Mouse (Mus musculus) ES-E14 (cell line): ENCODE measurements around the gene Drg2. TPM values are rescaled to one million over a fixed set of nuclear protein-coding genes. Genes with fewer than 3 reads are reported as not detected.

Experiments
- DNase-seq: peaks from one replicate; pipeline ENCODE4 v3.0.0-alpha.2; 2013; ENCODE audit warnings: low read depth, low spot score
- H3K27ac ChIP-seq: 2 replicates; pipeline ENCODE4 v1.5.1; 2012; ENCODE audit warnings: low read depth, mild to moderate bottlenecking, low read length, moderate library complexity, mixed read lengths; ENCODE audit not compliant: poor library complexity, insufficient read depth, severe bottlenecking
- H3K36me3 ChIP-seq: 2 replicates; pipeline ENCODE4 v1.6.1; 2012; ENCODE audit warnings: mild to moderate bottlenecking, low read length, moderate library complexity, mixed read lengths; ENCODE audit not compliant: control insufficient read depth, poor library complexity, insufficient read depth, severe bottlenecking
- H3K4me1 ChIP-seq, 2 experiments: fragments of 150-350 bp in 1 of 2; sonication (generic) in 1 of 2; 2 replicates each; pipeline ENCODE4 v1.6.1; 2012; ENCODE audit warnings: low read length in 2 of 2, mild to moderate bottlenecking in 1 of 2, mixed read lengths in 1 of 2; ENCODE audit not compliant: control insufficient read depth in 2 of 2, insufficient read depth in 2 of 2, poor library complexity in 1 of 2
- H3K4me3 ChIP-seq, 2 experiments: fragments of 150-350 bp in 1 of 2; sonication (generic) in 1 of 2; 2 replicates each; pipeline ENCODE4 v1.5.1; 2012; ENCODE audit warnings: low read length in 2 of 2, low read depth in 1 of 2, mild to moderate bottlenecking in 1 of 2, mixed read lengths in 1 of 2; ENCODE audit not compliant: insufficient read depth in 1 of 2, poor library complexity in 1 of 2, severe bottlenecking in 1 of 2
- H3K9ac ChIP-seq: 2 replicates; pipeline ENCODE4 v1.6.1; 2012; ENCODE audit warnings: low read depth, mild to moderate bottlenecking, low read length, mixed read lengths; ENCODE audit not compliant: poor library complexity, insufficient read depth, severe bottlenecking
- H3K9me3 ChIP-seq: fragments of 150-350 bp; sonication (generic); 2 replicates; pipeline ENCODE4 v1.6.1; 2012; ENCODE audit warnings: low read depth, mild to moderate bottlenecking, low read length; ENCODE audit not compliant: control insufficient read depth, insufficient read depth
- CHD2 ChIP-seq: IDR thresholded peaks from 2 replicates; pipeline ENCODE4 v1.6.1; 2014; ENCODE audit warnings: mild to moderate bottlenecking, low read depth, low read length, inconsistent platforms
- HCFC1 ChIP-seq: IDR thresholded peaks from 2 replicates; pipeline ENCODE4 v1.6.1; 2012; ENCODE audit warnings: low read length, inconsistent platforms, borderline replicate concordance; ENCODE audit not compliant: insufficient read depth
- MAFK ChIP-seq: IDR thresholded peaks from 2 replicates; pipeline ENCODE4 v1.6.1; 2014; ENCODE audit warnings: mild to moderate bottlenecking, low read depth, low read length, inconsistent platforms; ENCODE audit not compliant: insufficient read depth
- ZC3H11A ChIP-seq: IDR thresholded peaks from 2 replicates; pipeline ENCODE4 v1.6.1; 2012; ENCODE audit warnings: low read depth, mild to moderate bottlenecking, inconsistent platforms, low read length, borderline replicate concordance
- ZNF384 ChIP-seq: IDR thresholded peaks from 2 replicates; pipeline ENCODE4 v1.6.1; 2012; ENCODE audit warnings: low read depth, low read length, inconsistent platforms
- in situ Hi-C, 2 experiments: fragments of 600-800 bp; cut with MboI; formaldehyde crosslinking; loops; one replicate each; pipeline ENCODE4 v1.15.1; 2025; ENCODE audit warnings: low sequenced_read_pairs in 2 of 2, inconsistent platforms in 1 of 2; ENCODE audit not compliant: unreplicated experiment in 2 of 2
- total RNA-seq: library from RNA; depleted of rRNA; stranded (reverse); fragments of 300-350 nt; gene quantifications from 2 replicates; pipeline ENCODE4 v1.2.3, GENCODE M21; 2012

The Drg2 gene
- total RNA-seq, 1 experiment, result 96.7 TPM

DNA sequence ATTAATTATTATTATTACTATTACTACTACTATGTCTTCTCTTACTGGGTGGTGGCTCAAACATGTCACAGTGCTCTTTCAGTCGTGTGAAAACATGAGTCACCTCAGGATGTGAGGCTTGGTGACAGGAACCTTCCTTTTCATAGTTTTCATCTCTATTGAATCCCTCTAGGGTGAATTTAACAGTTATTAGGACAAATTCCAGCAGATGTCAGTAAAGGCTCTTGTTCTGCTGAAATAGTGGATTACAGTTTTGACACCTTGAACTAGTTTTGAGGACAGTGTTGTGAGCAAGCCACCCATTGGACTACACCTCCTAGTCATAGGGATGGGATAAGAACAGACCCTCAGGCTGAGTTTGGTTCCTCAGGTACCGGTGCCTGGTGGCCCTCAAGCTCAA is 41.3 kb downstream of the Drg2 start:
- H3K4me1 ChIP-seq, result peaks cover 0 to 10% of the 10 kb centered on the region in 2 experiments; a peak in 2 of 4 replicates
- TF ChIP-seq MAFK (no peak), ZC3H11A (no peak), ZNF384 (no peak), HCFC1 (no peak), CHD2 (no peak)
- in situ Hi-C loops, result no loop called here
- no peak overlapping the region for H3K27ac ChIP-seq
- no peaks in the 10 kb centered on the region for H3K36me3 ChIP-seq
- no peak overlapping the region for H3K4me3 ChIP-seq
- no peak overlapping the region for H3K9ac ChIP-seq
- no peak for DNase-seq
- H3K9me3 ChIP-seq, result no peaks in the 10 kb centered on the region

DNA sequence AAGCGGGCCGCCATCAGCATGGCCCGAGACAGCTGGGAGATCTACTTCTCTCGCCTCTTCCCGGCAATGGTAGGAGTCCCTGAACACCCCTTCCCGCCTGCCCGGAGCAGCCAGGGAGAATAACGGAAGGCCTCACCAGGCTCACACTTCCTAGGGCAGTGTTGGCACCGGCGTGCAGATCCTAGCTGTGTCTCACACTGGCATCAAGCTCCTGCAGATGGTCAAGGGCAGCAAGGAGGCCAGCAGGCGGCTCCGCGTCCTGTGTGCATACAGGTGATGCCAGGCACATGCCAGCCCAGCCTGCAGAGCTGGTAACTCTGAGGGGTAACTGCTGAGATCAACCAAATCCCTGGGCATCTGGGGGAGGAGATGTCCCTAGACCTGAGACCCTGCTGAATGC is 52.9 kb downstream of the Drg2 start:
- H3K4me1 ChIP-seq, result peaks cover 0 to 10% of the 10 kb centered on the region in 2 experiments; a peak in 1 of 4 replicates
- H3K9ac ChIP-seq, result no peak overlapping the region
- no peak overlapping the region for H3K4me3 ChIP-seq
- DNase-seq, result no peak
- H3K9me3 ChIP-seq, result no peaks in the 10 kb centered on the region
- H3K27ac ChIP-seq, result no peak overlapping the region
- no peak for TF ChIP-seq ZNF384
- no peak for TF ChIP-seq HCFC1
- TF ChIP-seq ZC3H11A, result no peak
- no peak for TF ChIP-seq MAFK
- no peak for TF ChIP-seq CHD2
- H3K36me3 ChIP-seq, result no peaks in the 10 kb centered on the region
- in situ Hi-C loops, result no loop called here

DNA sequence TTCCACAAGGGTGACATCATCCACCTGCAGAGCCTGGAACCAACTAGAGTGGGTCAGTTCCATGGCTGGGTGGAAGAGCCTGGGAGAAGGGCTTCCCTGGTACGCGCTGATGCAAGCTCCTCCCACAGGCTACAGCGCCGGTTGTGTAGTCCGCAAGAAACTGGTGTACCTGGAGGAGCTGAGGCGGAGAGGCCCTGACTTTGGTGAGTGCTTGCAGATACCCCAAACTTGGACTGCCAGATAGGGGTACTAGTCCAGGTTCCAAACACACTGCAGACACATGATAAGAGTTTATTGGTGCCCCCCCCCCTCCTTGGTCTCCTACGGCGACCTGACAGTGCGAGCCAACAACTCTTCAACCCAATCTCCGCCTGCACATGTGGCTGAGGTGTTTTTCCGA is 54.6 kb downstream of the Drg2 start:
- H3K27ac ChIP-seq, result no peak overlapping the region
- no peaks in the 10 kb centered on the region for H3K9me3 ChIP-seq
- H3K36me3 ChIP-seq, result no peaks in the 10 kb centered on the region
- in situ Hi-C loops, result no loop called here
- no peak overlapping the region for H3K9ac ChIP-seq
- DNase-seq, result no peak
- H3K4me1 ChIP-seq, result peaks cover 0 to 10% of the 10 kb centered on the region in 2 experiments; a peak in 1 of 4 replicates
- H3K4me3 ChIP-seq, result peak overlapping the region; percentile 47 to 55; a peak in 3 of 4 replicates
- TF ChIP-seq HCFC1 (no peak), CHD2 (no peak), MAFK (no peak), ZNF384 (no peak), ZC3H11A (no peak)

DNA sequence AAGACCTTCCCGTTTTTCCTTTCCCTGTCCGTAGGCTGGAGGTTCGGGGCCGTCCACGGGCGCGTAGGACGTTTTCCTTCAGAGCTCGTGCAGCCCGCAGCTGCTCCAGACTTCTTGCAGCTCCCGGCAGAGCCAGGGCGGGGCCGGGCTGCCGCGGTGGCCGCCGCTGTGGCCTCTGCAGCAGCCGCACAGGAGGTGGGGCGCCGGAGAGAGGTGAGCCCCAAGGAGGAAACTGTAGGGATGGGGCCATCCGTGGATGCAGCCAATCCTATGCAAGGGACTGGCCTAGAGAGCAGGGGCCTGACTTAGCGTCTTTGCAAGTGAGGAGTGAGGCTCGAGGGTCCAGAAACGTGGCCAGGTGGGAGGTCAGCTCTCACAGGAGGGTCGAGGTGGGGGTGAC is 55.1 kb downstream of the Drg2 start:
- no peak for DNase-seq
- Histone ChIP-seq H3K4me1 (peaks cover 0 to 10% of the 10 kb centered on the region in 2 experiments; a peak in 1 of 4 replicates), H3K27ac (no peak overlapping the region)

DNA sequence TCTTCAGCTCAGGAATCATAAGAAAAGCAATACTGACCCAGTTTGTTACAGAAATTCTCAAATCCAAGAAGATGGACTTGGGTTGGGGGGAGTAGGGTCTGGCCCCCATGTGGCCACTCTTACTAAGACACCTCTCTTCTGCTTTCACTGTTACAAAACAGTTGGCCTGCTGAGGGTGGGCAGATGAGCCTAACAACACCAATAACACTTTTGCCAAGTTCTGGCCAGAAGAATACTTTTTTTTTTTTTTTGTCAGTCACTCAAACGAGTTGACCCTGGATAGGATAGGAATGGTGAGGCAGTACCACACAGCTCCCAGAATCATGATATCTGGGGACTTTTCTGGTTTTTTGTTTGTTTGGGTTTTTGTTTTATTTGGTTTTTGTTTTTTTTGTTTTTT is 57.5 kb downstream of the Drg2 start:
- no peaks in the 10 kb centered on the region for H3K36me3 ChIP-seq
- in situ Hi-C loops, result no loop called here
- DNase-seq, result no peak
- peaks cover 0 to 10% of the 10 kb centered on the region in 2 experiments; a peak in 1 of 4 replicates for H3K4me1 ChIP-seq
- H3K4me3 ChIP-seq, result no peak overlapping the region
- H3K9ac ChIP-seq, result no peak overlapping the region
- no peak overlapping the region for H3K27ac ChIP-seq
- TF ChIP-seq CHD2 (no peak), ZNF384 (peak; percentile 92)
- no peaks in the 10 kb centered on the region for H3K9me3 ChIP-seq

More for the DNA sequence above, 55.1 kb downstream of the Drg2 start:
- H3K9ac ChIP-seq, result peak overlapping the region; percentile 33; the same call in 1 of the 2 replicates
- no peaks in the 10 kb centered on the region for H3K36me3 ChIP-seq
- TF ChIP-seq ZC3H11A, result no peak
- no peak for TF ChIP-seq CHD2
- no peak for TF ChIP-seq ZNF384
- no peaks in the 10 kb centered on the region for H3K9me3 ChIP-seq
- in situ Hi-C loops, result no loop called here
- H3K4me3 ChIP-seq, result peak overlapping the region; percentile 47 to 55
